Mouse (Mus musculus): ENCODE data around the gene Insc. TPM values are rescaled to one million over a fixed set of nuclear protein-coding genes. Genes with fewer than 3 reads are reported as not detected.
A peak's percentile ranks its signal among the peaks of the same experiment; 100 is the strongest.

Insc gene
- polyA plus RNA-seq, 1 experiment from 2014 or later = 1.2 TPM

GRCm38 (mm10) chr7:114834504-114834903, 91.0 kb downstream of the Insc start:
- Histone ChIP-seq H3K4me1 (replicated peaks; ENCODE audit: control insufficient read depth, insufficient read depth, low read length) (no peaks in the 10 kb centered on the region), H3K4me3 (replicated peaks; ENCODE audit: low read length) (no peak overlapping the region), H3K36me3 (ENCODE audit: control insufficient read depth, insufficient read depth) (no peaks in the 10 kb centered on the region), H3K27ac (ENCODE audit: low read length) (no peak overlapping the region), H3K4me2 (ENCODE audit: low read length) (no peak overlapping the region), H3K9me3 (ENCODE audit: control insufficient read depth, low read length) (no peaks in the 10 kb centered on the region), H3K9ac (replicated peaks; ENCODE audit: low read depth, low read length) (no peak overlapping the region), H3K27me3 (replicated peaks; ENCODE audit: control insufficient read depth, insufficient read depth, low read length) (no peaks in the 10 kb centered on the region)
- no peak for ATAC-seq
- 75% methylated on average over 6 of the region's 6 CpGs for WGBS

- ATAC-seq = no peak
- 89% methylated on average over 3 of the region's 3 CpGs for WGBS
Measured at GRCm38 (mm10) chr7:114837268-114837667, 93.8 kb downstream of the Insc start.

DNA sequence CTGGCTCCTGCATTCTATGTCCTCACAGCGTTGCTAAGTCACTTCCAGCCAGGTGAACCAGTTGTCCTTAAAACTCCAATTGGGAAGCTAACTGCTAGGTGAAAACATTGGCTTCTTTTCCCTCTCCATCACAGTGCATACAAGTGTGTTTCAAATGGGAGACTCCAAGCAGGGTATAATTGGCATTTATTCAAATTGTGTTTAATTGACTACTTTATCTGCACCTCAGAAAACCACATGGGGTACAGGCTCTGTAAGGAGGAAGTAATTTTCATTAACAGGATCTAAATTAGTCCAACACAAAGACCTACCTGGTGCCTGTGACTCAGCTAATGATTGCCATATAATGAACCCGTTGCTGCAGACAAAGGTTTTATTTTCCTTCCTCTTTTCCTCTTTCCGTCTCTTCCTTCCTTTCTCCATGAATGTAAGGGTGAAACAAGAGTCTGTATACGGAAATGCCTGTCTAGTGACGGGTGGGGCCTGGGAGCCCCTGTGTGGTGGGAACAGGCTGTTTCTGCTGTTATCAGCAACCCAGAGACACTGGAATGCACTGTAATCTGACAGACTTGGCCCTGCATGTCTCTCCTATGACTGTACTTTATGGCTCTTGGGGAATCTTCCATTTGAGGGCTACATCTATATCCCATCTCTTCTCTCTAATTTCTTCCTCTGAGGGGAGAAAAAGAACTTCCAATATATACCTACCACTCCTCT, 96.7 kb downstream of the Insc start:
- Histone ChIP-seq H3K4me2 (ENCODE audit: low read length) (no peak overlapping the region), H3K9ac (replicated peaks; ENCODE audit: low read depth, low read length) (no peak overlapping the region), H3K27ac (ENCODE audit: low read length) (no peak overlapping the region), H3K36me3 (ENCODE audit: control insufficient read depth, insufficient read depth) (no peaks in the 10 kb centered on the region), H3K4me3 (replicated peaks; ENCODE audit: low read length) (no peak overlapping the region), H3K27me3 (replicated peaks; ENCODE audit: control insufficient read depth, insufficient read depth, low read length) (no peaks in the 10 kb centered on the region), H3K4me1 (replicated peaks; ENCODE audit: control insufficient read depth, insufficient read depth, low read length) (peaks cover 8% of the 10 kb centered on the region; the same call in 1 of the 2 replicates), H3K9me3 (ENCODE audit: control insufficient read depth, low read length) (no peaks in the 10 kb centered on the region)
- ATAC-seq = no peak
- WGBS = 28% methylated on average over 5 of the region's 5 CpGs

More at GRCm38 (mm10) chr7:114837268-114837667, 93.8 kb downstream of the Insc start:
- H3K9ac ChIP-seq (replicated peaks; ENCODE audit: low read depth, low read length) = no peak overlapping the region
- H3K4me2 ChIP-seq (ENCODE audit: low read length) = no peak overlapping the region
- H3K9me3 ChIP-seq (ENCODE audit: control insufficient read depth, low read length) = no peaks in the 10 kb centered on the region
- H3K27me3 ChIP-seq (replicated peaks; ENCODE audit: control insufficient read depth, insufficient read depth, low read length) = no peaks in the 10 kb centered on the region
- H3K4me3 ChIP-seq (replicated peaks; ENCODE audit: low read length) = no peak overlapping the region
- H3K36me3 ChIP-seq (ENCODE audit: control insufficient read depth, insufficient read depth) = no peaks in the 10 kb centered on the region
- no peaks in the 10 kb centered on the region for H3K4me1 ChIP-seq (replicated peaks; ENCODE audit: control insufficient read depth, insufficient read depth, low read length)
- H3K27ac ChIP-seq (ENCODE audit: low read length) = no peak overlapping the region

GRCm38 (mm10) chr7:114842644-114843211, 99.2 kb downstream of the Insc start:
- H3K27me3 ChIP-seq (replicated peaks; ENCODE audit: control insufficient read depth, insufficient read depth, low read length) = no peaks in the 10 kb centered on the region
- no peaks in the 10 kb centered on the region for H3K36me3 ChIP-seq (ENCODE audit: control insufficient read depth, insufficient read depth)
- WGBS = 1% methylated on average over 3 of the region's 3 CpGs
- H3K27ac ChIP-seq (ENCODE audit: low read length) = no peak overlapping the region
- no peak overlapping the region for H3K4me2 ChIP-seq (ENCODE audit: low read length)
- H3K4me1 ChIP-seq (replicated peaks; ENCODE audit: control insufficient read depth, insufficient read depth, low read length) = peaks cover 8% of the 10 kb centered on the region; the same call in 1 of the 2 replicates
- H3K9me3 ChIP-seq (ENCODE audit: control insufficient read depth, low read length) = no peaks in the 10 kb centered on the region
- peak; percentile 94 for ATAC-seq
- H3K4me3 ChIP-seq (replicated peaks; ENCODE audit: low read length) = no peak overlapping the region
- H3K9ac ChIP-seq (replicated peaks; ENCODE audit: low read depth, low read length) = no peak overlapping the region

GRCm38 (mm10) chr7:114847179-114847578, 103.7 kb downstream of the Insc start:
- H3K4me1 ChIP-seq (replicated peaks; ENCODE audit: control insufficient read depth, insufficient read depth, low read length) = peaks cover 8% of the 10 kb centered on the region; the same call in 1 of the 2 replicates
- no peak overlapping the region for H3K4me2 ChIP-seq (ENCODE audit: low read length)
- no peak overlapping the region for H3K9ac ChIP-seq (replicated peaks; ENCODE audit: low read depth, low read length)
- H3K27me3 ChIP-seq (replicated peaks; ENCODE audit: control insufficient read depth, insufficient read depth, low read length) = no peaks in the 10 kb centered on the region
- H3K4me3 ChIP-seq (replicated peaks; ENCODE audit: low read length) = no peak overlapping the region
- H3K36me3 ChIP-seq (ENCODE audit: control insufficient read depth, insufficient read depth) = no peaks in the 10 kb centered on the region
- no peak overlapping the region for H3K27ac ChIP-seq (ENCODE audit: low read length)
- ATAC-seq = no peak
- H3K9me3 ChIP-seq (ENCODE audit: control insufficient read depth, low read length) = no peaks in the 10 kb centered on the region
- 91% methylated on average over 2 of the region's 2 CpGs for WGBS

DNA sequence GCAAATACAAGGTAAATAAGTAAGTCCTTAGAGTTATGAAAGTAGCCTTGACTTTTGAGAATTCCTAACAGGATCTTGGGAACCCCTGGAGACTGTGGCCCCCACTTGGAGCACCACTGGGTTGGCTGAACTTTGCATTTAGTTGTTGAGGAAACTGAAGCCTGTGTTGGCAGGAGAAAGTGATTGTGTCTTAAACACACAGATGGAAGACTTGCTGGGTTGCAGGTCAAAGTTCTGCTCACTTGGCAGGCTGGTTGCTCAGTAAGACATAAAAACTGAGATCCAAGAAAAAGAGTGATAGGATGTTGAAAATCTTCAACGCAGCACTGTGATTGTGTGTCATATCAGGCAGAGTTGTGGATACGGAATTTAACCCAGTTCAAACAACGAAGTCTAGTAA, 108.9 kb downstream of the Insc start:
- Histone ChIP-seq H3K4me2 (ENCODE audit: low read length) (no peak overlapping the region), H3K27me3 (replicated peaks; ENCODE audit: control insufficient read depth, insufficient read depth, low read length) (no peaks in the 10 kb centered on the region), H3K9ac (replicated peaks; ENCODE audit: low read depth, low read length) (no peak overlapping the region), H3K4me1 (replicated peaks; ENCODE audit: control insufficient read depth, insufficient read depth, low read length) (no peaks in the 10 kb centered on the region), H3K27ac (ENCODE audit: low read length) (no peak overlapping the region), H3K4me3 (replicated peaks; ENCODE audit: low read length) (no peak overlapping the region), H3K36me3 (ENCODE audit: control insufficient read depth, insufficient read depth) (no peaks in the 10 kb centered on the region), H3K9me3 (ENCODE audit: control insufficient read depth, low read length) (no peaks in the 10 kb centered on the region)
- no peak for ATAC-seq
- 88% methylated on average over 3 of the region's 3 CpGs for WGBS

GRCm38 (mm10) chr7:114854169-114854568, 110.7 kb downstream of the Insc start:
- H3K9ac ChIP-seq (replicated peaks; ENCODE audit: low read depth, low read length) = no peak overlapping the region
- 62% methylated on average over 2 of the region's 2 CpGs for WGBS
- H3K27me3 ChIP-seq (replicated peaks; ENCODE audit: control insufficient read depth, insufficient read depth, low read length) = no peaks in the 10 kb centered on the region
- no peak for ATAC-seq
- H3K4me3 ChIP-seq (replicated peaks; ENCODE audit: low read length) = no peak overlapping the region
- no peak overlapping the region for H3K4me2 ChIP-seq (ENCODE audit: low read length)
- no peaks in the 10 kb centered on the region for H3K36me3 ChIP-seq (ENCODE audit: control insufficient read depth, insufficient read depth)
- H3K4me1 ChIP-seq (replicated peaks; ENCODE audit: control insufficient read depth, insufficient read depth, low read length) = no peaks in the 10 kb centered on the region
- H3K9me3 ChIP-seq (ENCODE audit: control insufficient read depth, low read length) = no peaks in the 10 kb centered on the region
- H3K27ac ChIP-seq (ENCODE audit: low read length) = no peak overlapping the region

- Histone ChIP-seq H3K9me3 (ENCODE audit: control insufficient read depth, low read length) (no peaks in the 10 kb centered on the region), H3K27ac (ENCODE audit: low read length) (no peak overlapping the region), H3K9ac (replicated peaks; ENCODE audit: low read depth, low read length) (no peak overlapping the region), H3K4me1 (replicated peaks; ENCODE audit: control insufficient read depth, insufficient read depth, low read length) (no peaks in the 10 kb centered on the region), H3K36me3 (ENCODE audit: control insufficient read depth, insufficient read depth) (no peaks in the 10 kb centered on the region), H3K27me3 (replicated peaks; ENCODE audit: control insufficient read depth, insufficient read depth, low read length) (no peaks in the 10 kb centered on the region), H3K4me2 (ENCODE audit: low read length) (no peak overlapping the region), H3K4me3 (replicated peaks; ENCODE audit: low read length) (no peak overlapping the region)
- WGBS = 43% methylated on average over 3 of the region's 3 CpGs
- peak; percentile 78 for ATAC-seq
Measured at GRCm38 (mm10) chr7:114860858-114861523, 117.5 kb downstream of the Insc start.

GRCm38 (mm10) chr7:114873315-114874012, 130.0 kb downstream of the Insc start:
- H3K36me3 ChIP-seq (ENCODE audit: control insufficient read depth, insufficient read depth) = no peaks in the 10 kb centered on the region
- H3K9me3 ChIP-seq (ENCODE audit: control insufficient read depth, low read length) = no peaks in the 10 kb centered on the region
- no peak overlapping the region for H3K27ac ChIP-seq (ENCODE audit: low read length)
- H3K4me1 ChIP-seq (replicated peaks; ENCODE audit: control insufficient read depth, insufficient read depth, low read length) = peaks cover 10% of the 10 kb centered on the region
- peak; percentile 31 for ATAC-seq
- H3K9ac ChIP-seq (replicated peaks; ENCODE audit: low read depth, low read length) = no peak overlapping the region
- peaks cover 9% of the 10 kb centered on the region for H3K27me3 ChIP-seq (replicated peaks; ENCODE audit: control insufficient read depth, insufficient read depth, low read length)
- H3K4me3 ChIP-seq (replicated peaks; ENCODE audit: low read length) = no peak overlapping the region
- H3K4me2 ChIP-seq (ENCODE audit: low read length) = no peak overlapping the region
- WGBS = 59% methylated on average over 3 of the region's 3 CpGs

All from forebrain, embryonic 16.5 days (tissue).